Mouse (Mus musculus): ENCODE results near the gene Ttf2. TPM values are rescaled to one million over a fixed set of nuclear protein-coding genes. Genes with fewer than 3 reads are reported as not detected.

Gene Ttf2
- total RNA-seq (2023), result 1 to 10 TPM; 8.7 to 9.1 TPM

GRCm38 (mm10) chr3:100969176-100969917 lies at the start of gene Ttf2:
TSS of gene Ttf2 (minus strand) at chr3:100969663.

GRCm38 (mm10) chr3:100921825-100922505 lies 47.5 kb downstream of the Ttf2 start, which contains the start of gene Trim45:
TSS of gene Trim45 (plus strand) at chr3:100922202.

Other genes with a start within 250 kb of the Ttf2 start
- not detected for gene Vtcn1, start 144.2 kb downstream of the Ttf2 start, total RNA-seq (2023)
- gene Trim45, start 47.5 kb downstream of the Ttf2 start, total RNA-seq (2023), result 1 to 10 TPM; 1.9 to 2.0 TPM
- 1 to 10 TPM; 1.6 to 2.0 TPM for gene Cd101, start 59.9 kb upstream of the Ttf2 start, total RNA-seq (2023)
- gene Ptgfrn, start 140.6 kb upstream of the Ttf2 start, total RNA-seq (2023), result 1 to 10 TPM; 6.2 to 8.3 TPM